Mouse (Mus musculus) liver, embryonic 12.5 days (tissue): ENCODE results near the gene Rnf34. TPM values are rescaled to one million over a fixed set of nuclear protein-coding genes. Genes with fewer than 3 reads are reported as not detected.

Experiments
- ATAC-seq: fragments of 200-750 bp; cut with Nextera tagmentation; 2 replicates; pipeline ENCODE4 v1.8.0; 2017; ENCODE audit warnings: moderate number of reproducible peaks, mild to moderate bottlenecking, moderate library complexity
- H3K27ac ChIP-seq: fragments of 300-500 bp; sonication (generic); 2 replicates; pipeline ENCODE4 v1.5.1; 2016; ENCODE audit warnings: mild to moderate bottlenecking
- H3K27me3 ChIP-seq: fragments of 300-500 bp; sonication (generic); replicated peaks from 2 replicates; pipeline ENCODE4 v1.6.1; 2016; ENCODE audit warnings: mild to moderate bottlenecking, moderate library complexity
- H3K36me3 ChIP-seq: fragments of 300-500 bp; sonication (generic); 2 replicates; pipeline ENCODE4 v1.6.1; 2016; ENCODE audit warnings: mild to moderate bottlenecking, moderate library complexity
- H3K4me1 ChIP-seq: fragments of 300-500 bp; sonication (generic); 2 replicates; pipeline ENCODE4 v1.6.1; 2016
- H3K4me2 ChIP-seq: fragments of 300-500 bp; sonication (generic); 2 replicates; pipeline ENCODE4 v1.6.1; 2016; ENCODE audit warnings: mild to moderate bottlenecking, moderate library complexity
- H3K4me3 ChIP-seq: fragments of 300-500 bp; sonication (generic); 2 replicates; pipeline ENCODE4 v1.5.1; 2016; ENCODE audit warnings: mild to moderate bottlenecking, moderate library complexity
- H3K9ac ChIP-seq: fragments of 300-500 bp; sonication (generic); 2 replicates; pipeline ENCODE4 v1.6.1; 2016; ENCODE audit warnings: mild to moderate bottlenecking, moderate library complexity
- H3K9me3 ChIP-seq: fragments of 300-500 bp; sonication (generic); replicated peaks from 2 replicates; pipeline ENCODE4 v1.6.1; 2016; ENCODE audit warnings: mild to moderate bottlenecking, moderate library complexity
- WGBS: fragments of 180-500 bp; shearing (Covaris S2); methylation state at CpG from one replicate; pipeline ENCODE4 v1.1.7; 2016; ENCODE audit not compliant: insufficient replicate concordance; 5-methylcytosine and 5-hydroxymethylcytosine counted together
- polyA plus RNA-seq: library from polyadenylated mRNA; unstranded; fragments of >200 nt; fragmentation: Nextera tagmentation; extraction: Ambion mirVana; gene quantifications from 2 replicates; pipeline ENCODE4 v1.2.1, GENCODE M21; 2016

The Rnf34 gene
- 14.4 and 14.9 TPM in 2 replicates for polyA plus RNA-seq

DNA sequence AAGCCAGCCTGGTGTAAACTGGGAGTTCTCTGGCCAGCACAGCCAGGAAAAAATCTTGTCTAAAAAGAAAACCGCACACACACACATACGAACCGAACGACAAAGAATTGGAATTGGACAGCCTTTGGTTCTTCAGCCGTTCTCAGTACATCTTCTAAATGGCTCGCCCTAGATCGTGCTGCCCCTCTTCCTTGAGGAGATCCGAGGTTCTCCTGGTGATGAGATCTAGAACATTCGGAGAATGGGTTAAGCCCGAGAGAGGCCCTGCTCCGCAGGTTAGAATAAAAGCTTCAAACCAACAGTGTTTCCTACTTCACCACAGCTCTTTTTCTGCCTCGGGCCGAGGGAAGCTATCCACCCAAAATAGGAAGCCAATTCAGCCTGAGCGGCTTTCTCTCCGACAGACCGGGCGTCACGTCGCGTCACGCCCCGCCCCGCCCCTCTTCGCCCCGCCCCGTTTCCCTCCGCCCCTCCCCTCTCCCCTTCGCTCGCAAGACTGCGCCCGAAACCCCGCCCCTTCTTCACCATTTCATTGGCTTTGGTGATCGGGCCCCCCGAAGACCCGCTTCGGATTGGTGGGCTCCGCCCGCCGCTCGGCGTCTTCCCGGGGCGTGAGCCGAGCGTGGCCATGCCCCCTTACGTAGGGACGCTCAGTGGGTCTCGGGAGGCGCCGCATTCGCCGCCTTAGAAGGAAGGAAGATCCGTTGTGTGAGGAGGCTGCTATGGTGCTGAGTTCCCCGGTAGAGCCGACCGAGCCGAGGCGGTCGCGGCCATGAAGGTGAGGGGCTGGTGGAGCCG, at the start of gene Rnf34:
TSS of gene Rnf34 (plus strand) at position 528 of the 798 bp plus-strand sequence.
- 2% methylated on average over 61 of the region's 61 CpGs for WGBS
- peak within 1 kb of the TSS; percentile 92 for H3K27ac ChIP-seq
- H3K4me3 ChIP-seq = peak within 1 kb of the TSS; percentile 96

DNA sequence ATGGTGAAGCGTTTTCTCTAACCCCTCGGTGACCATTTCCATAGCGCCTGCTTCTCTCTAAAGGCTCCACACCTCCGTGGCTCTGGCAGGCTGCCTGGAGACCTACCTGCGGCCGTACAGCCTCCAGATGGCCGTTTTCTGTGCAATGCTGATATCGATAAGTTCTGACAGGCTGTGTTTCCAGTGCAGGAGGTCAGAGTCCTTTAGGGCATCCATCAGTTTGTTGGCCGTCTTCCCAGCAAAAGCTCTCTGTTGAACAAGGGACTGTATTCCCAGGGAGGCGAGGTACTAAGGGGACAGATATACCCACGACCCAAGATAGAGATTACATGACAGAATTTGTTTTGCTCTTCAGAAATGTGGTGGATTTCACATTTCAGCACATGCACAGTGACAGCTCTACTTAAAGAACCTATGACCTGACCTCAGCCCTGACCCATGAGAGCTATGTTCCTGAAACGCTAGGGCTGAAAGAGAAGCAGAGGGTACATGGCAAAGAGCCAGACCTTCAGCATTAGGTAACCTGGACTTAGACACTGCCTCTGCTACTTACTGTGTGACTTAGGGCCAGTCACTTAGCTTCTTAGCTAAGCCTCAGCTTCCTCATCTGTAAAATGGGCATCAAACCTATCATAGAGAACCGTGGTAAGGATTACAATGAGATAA, 49.4 kb upstream of the Rnf34 start:
- H3K27ac ChIP-seq = peak overlapping the region; percentile 59
- WGBS = 79% methylated on average over 13 of the region's 13 CpGs
- H3K4me3 ChIP-seq = no peak overlapping the region
- ATAC-seq = no peak
- no peak overlapping the region for H3K9ac ChIP-seq
- H3K36me3 ChIP-seq = peaks cover 97% of the 10 kb centered on the region
- H3K27me3 ChIP-seq = no peaks in the 10 kb centered on the region
- no peak overlapping the region for H3K4me2 ChIP-seq
- H3K9me3 ChIP-seq = no peaks in the 10 kb centered on the region
- H3K4me1 ChIP-seq = peaks cover 38% of the 10 kb centered on the region

More for the DNA sequence above, at the start of gene Rnf34:
- H3K4me2 ChIP-seq = peak within 1 kb of the TSS; percentile 93
- peaks cover 33% of the 10 kb centered on the region for H3K4me1 ChIP-seq
- no peaks in the 10 kb centered on the region for H3K9me3 ChIP-seq
- peak; percentile 99 for ATAC-seq
- peak within 1 kb of the TSS; percentile 97 for H3K9ac ChIP-seq
- no peaks in the 10 kb centered on the region for H3K27me3 ChIP-seq
- no peaks in the 10 kb centered on the region for H3K36me3 ChIP-seq

DNA sequence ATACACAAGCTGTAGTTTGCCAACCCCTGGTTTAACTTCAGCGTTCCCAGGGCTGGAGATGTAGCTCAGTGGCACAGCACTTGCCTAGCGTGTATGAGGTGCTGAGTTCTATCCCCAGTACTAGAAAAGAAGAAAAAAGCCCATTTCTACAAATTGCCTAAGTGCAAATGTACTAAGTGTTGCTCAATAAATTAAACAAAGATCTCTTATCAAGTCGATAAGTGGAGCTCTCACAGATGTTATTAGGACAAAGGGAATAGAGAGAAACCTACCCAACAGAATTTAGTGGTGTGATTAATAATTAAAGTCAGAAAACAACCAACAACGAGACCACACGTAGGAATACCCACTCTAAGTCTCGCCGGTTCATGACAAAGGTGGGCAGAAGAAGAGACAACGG, 48.2 kb upstream of the Rnf34 start:
- Histone ChIP-seq H3K27me3 (no peaks in the 10 kb centered on the region), H3K4me2 (no peak overlapping the region), H3K4me3 (no peak overlapping the region), H3K36me3 (peaks cover 97% of the 10 kb centered on the region), H3K9ac (no peak overlapping the region), H3K27ac (peak overlapping the region; percentile 59; the same call in 1 of the 2 replicates), H3K4me1 (peaks cover 38% of the 10 kb centered on the region), H3K9me3 (no peaks in the 10 kb centered on the region)
- no peak for ATAC-seq
- WGBS = 95% methylated on average over 8 of the region's 8 CpGs

DNA sequence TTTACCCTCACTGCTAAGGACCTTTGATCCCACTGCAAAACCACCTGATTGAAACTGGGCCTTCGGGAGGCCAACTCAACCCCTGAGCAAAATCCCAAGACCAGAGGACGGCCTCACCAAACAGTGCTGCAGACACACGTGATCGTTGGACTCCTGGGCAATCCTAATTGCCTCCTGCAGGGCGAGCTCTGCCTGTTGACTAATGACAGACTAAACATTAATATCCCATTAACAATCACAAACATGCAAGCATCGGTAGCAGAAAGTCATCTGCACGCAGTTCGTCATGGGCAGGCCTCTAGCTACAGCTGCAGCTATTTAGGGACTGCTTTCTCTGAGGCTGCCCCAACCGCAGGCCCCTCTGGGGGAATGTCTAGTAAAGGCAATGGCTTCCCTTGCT, 47.1 kb upstream of the Rnf34 start:
- Histone ChIP-seq H3K4me2 (no peak overlapping the region), H3K4me3 (no peak overlapping the region), H3K27me3 (no peaks in the 10 kb centered on the region), H3K9ac (no peak overlapping the region), H3K4me1 (peaks cover 38% of the 10 kb centered on the region), H3K27ac (no peak overlapping the region), H3K36me3 (peaks cover 100% of the 10 kb centered on the region), H3K9me3 (no peaks in the 10 kb centered on the region)
- no peak for ATAC-seq
- 85% methylated on average over 9 of the region's 9 CpGs for WGBS

DNA sequence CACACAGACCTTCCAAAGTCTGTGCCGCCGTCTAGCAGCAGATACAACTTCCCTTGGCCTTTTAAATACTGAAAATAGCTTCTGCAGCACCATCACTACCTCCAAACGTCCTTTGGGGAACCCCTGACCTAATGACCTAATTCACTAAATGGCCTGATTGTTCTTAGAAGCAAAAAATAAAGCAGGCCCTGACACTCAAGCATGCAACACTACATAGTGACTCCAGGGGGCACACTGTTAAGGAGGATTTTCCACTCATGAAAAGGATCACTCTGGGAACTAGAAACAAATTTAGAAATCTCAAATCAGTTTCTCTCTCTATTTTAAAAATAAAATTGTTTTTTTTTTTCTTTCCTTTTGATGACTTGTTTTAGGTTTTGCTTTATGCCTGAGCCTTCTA, 44.3 kb upstream of the Rnf34 start:
- H3K27ac ChIP-seq = no peak overlapping the region
- H3K36me3 ChIP-seq = peaks cover 99% of the 10 kb centered on the region
- H3K9ac ChIP-seq = no peak overlapping the region
- H3K9me3 ChIP-seq = no peaks in the 10 kb centered on the region
- 71% methylated on average over 3 of the region's 3 CpGs for WGBS
- H3K4me2 ChIP-seq = no peak overlapping the region
- ATAC-seq = no peak
- no peaks in the 10 kb centered on the region for H3K27me3 ChIP-seq
- peaks cover 16% of the 10 kb centered on the region for H3K4me1 ChIP-seq
- no peak overlapping the region for H3K4me3 ChIP-seq

DNA sequence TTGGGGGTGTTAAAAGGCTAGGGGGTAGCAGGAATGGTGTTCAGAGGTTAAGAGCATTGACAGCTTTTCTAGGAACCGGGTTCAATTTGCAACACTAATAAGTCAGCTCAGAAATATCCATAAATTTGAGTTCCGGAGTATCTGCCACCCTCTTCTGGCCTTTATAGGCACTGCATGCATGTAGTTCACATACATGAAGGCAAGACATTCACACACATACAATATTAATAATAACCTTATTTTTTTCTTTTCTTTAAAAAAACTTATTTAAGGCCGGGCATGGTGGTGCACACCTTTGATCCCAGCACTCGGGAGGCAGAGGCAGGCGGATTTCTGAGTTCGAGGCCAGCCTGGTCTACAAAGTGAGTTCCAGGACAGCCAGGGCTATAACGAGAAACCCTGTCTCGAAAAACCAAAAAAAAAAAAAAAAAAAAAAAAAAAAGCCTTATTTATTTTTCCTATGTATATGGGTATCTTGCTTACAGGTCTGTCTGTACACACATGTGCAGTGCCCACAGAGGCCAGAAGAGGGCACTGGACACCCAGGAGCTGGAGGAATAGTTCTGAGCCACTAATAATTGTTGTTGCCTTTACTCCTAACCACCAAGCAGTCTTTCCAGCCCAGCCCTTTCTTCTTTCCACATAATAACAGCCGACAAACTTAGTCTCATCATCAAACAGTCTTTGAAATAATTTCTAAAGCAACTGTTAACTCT, 38.3 kb upstream of the Rnf34 start:
- no peak overlapping the region for H3K4me3 ChIP-seq
- ATAC-seq = 0 out of 2 replicates have a peak, but pooled peaks have one; percentile 55
- no peak overlapping the region for H3K27ac ChIP-seq
- peaks cover 6% of the 10 kb centered on the region for H3K4me1 ChIP-seq
- H3K9me3 ChIP-seq = no peaks in the 10 kb centered on the region
- no peak overlapping the region for H3K4me2 ChIP-seq
- H3K27me3 ChIP-seq = no peaks in the 10 kb centered on the region
- H3K9ac ChIP-seq = no peak overlapping the region
- H3K36me3 ChIP-seq = peaks cover 94% of the 10 kb centered on the region
- 81% methylated on average over 9 of the region's 9 CpGs for WGBS

DNA sequence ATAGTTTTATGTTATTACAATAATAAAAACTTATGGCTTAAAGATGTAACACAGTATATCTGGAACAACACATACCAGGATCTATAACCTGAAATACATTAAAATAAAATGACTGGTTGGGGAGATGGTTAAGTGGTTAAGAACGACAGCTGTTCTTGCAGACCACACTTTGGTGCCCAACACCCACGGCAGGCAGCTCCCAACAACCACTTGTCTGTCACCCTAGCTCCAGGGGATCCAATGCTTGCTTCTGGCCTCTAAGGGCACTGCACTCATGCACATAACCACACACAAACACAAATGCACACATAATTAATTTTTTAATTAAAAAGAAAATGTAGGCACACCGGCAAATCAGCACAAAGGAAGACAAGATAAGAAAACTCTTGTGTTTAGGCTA, 37.1 kb upstream of the Rnf34 start:
- ATAC-seq = no peak
- no peak overlapping the region for H3K4me2 ChIP-seq
- WGBS = 68% methylated on average over 3 of the region's 3 CpGs
- H3K36me3 ChIP-seq = peaks cover 94% of the 10 kb centered on the region
- no peaks in the 10 kb centered on the region for H3K9me3 ChIP-seq
- H3K9ac ChIP-seq = no peak overlapping the region
- H3K4me3 ChIP-seq = no peak overlapping the region
- H3K27me3 ChIP-seq = no peaks in the 10 kb centered on the region
- no peak overlapping the region for H3K27ac ChIP-seq
- peaks cover 6% of the 10 kb centered on the region for H3K4me1 ChIP-seq

GRCm38 (mm10) chr5:122820777-122821523, 28.9 kb upstream of the Rnf34 start, which contains the start of gene Anapc5:
Gene Anapc5 (minus strand): TSS chr5:122821339.
- peaks cover 35% of the 10 kb centered on the region for H3K36me3 ChIP-seq
- ATAC-seq = peak; percentile 99
- peak within 1 kb of the TSS; percentile 97 for H3K27ac ChIP-seq

DNA sequence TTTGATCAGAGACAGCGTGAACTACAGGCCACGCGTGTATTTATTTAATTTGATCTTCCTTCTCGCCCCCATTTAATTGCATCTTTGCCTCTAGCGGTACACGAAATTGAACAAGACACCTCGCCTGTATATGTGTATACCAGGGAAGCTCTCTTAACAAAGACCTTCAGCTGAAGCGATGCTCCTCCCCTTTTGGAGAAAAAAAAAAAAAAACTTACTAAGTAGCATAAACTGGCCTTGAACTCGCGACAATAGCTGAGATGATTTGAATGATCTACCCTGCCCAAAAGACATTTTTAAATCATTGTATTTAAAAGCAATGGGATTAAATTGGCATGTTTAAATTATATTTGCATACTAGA, 28.3 kb upstream of the Rnf34 start:
- Histone ChIP-seq H3K9me3 (no peaks in the 10 kb centered on the region), H3K4me3 (peak overlapping the region; percentile 85), H3K36me3 (peaks cover 31% of the 10 kb centered on the region), H3K9ac (peak overlapping the region; percentile 91; the same call in 1 of the 2 replicates), H3K4me1 (peaks cover 49% of the 10 kb centered on the region), H3K27ac (peak overlapping the region; percentile 97; the same call in 1 of the 2 replicates), H3K4me2 (peak overlapping the region; percentile 82), H3K27me3 (no peaks in the 10 kb centered on the region)
- under 1% methylated on average over 10 of the region's 10 CpGs for WGBS
- peak; percentile 50 for ATAC-seq

More at GRCm38 (mm10) chr5:122820777-122821523, 28.9 kb upstream of the Rnf34 start, which contains the start of gene Anapc5:
- H3K9ac ChIP-seq = peak within 1 kb of the TSS; percentile 91
- no peaks in the 10 kb centered on the region for H3K27me3 ChIP-seq
- H3K4me2 ChIP-seq = peak within 1 kb of the TSS; percentile 82
- H3K9me3 ChIP-seq = no peaks in the 10 kb centered on the region
- WGBS = under 1% methylated on average over 55 of the region's 55 CpGs
- H3K4me1 ChIP-seq = peaks cover 49% of the 10 kb centered on the region
- H3K4me3 ChIP-seq = peak within 1 kb of the TSS; percentile 85

GRCm38 (mm10) chr5:122822441-122822840, 27.4 kb upstream of the Rnf34 start:
- Histone ChIP-seq H3K9ac (no peak overlapping the region; the same call in 1 of the 2 replicates), H3K4me2 (no peak overlapping the region), H3K27me3 (no peaks in the 10 kb centered on the region), H3K4me3 (no peak overlapping the region), H3K27ac (peak overlapping the region; percentile 55), H3K4me1 (peaks cover 49% of the 10 kb centered on the region), H3K36me3 (peaks cover 22% of the 10 kb centered on the region), H3K9me3 (no peaks in the 10 kb centered on the region)
- ATAC-seq = no peak
- 65% methylated on average over 4 of the region's 4 CpGs for WGBS

DNA sequence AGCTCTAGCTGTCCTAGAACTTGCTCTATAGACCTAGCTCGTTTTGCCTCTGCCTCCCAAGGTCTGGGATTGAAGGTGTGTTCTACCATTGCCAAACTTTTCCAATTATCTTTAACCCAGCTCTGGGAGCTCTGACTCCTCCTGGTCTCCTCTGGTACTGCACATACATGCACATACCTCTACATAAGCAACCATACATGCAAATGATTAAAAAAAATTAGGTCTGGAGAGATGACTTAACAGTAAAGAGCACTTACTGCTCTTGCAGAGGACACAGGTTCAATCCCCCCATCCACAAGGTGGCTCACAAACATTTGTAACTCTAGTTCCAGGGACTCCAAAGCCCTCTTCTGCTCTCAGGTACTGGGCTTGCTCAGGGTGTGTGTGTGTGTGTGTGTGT, 25.9 kb upstream of the Rnf34 start:
- no peak for ATAC-seq
- 76% methylated on average over 1 of the region's 1 CpGs for WGBS
- Histone ChIP-seq H3K4me2 (no peak overlapping the region), H3K27ac (peak overlapping the region; percentile 40), H3K27me3 (no peaks in the 10 kb centered on the region), H3K4me3 (no peak overlapping the region), H3K9me3 (no peaks in the 10 kb centered on the region), H3K4me1 (peaks cover 38% of the 10 kb centered on the region), H3K36me3 (peaks cover 7% of the 10 kb centered on the region), H3K9ac (no peak overlapping the region)
